Mouse (Mus musculus) small intestine, adult 2 months (tissue): Measurements from ENCODE around the gene Fshr.

Source experiments
- CTCF ChIP-seq: fragments of 200-500 bp; IDR thresholded peaks from 2 replicates; pipeline ENCODE4 v1.5.1; 2012; ENCODE audit warnings: low read depth, mild to moderate bottlenecking, control low read depth, inconsistent platforms, low read length, moderate library complexity, mixed read lengths; ENCODE audit not compliant: insufficient replicate concordance, insufficient read length; ENCODE audit errors: extremely low read depth
- POLR2A ChIP-seq: fragments of 200-500 bp; IDR thresholded peaks from 2 replicates; pipeline ENCODE4 v1.6.1; 2012; ENCODE audit warnings: low read depth, mild to moderate bottlenecking, control low read depth, inconsistent platforms, low read length, moderate library complexity

DNA sequence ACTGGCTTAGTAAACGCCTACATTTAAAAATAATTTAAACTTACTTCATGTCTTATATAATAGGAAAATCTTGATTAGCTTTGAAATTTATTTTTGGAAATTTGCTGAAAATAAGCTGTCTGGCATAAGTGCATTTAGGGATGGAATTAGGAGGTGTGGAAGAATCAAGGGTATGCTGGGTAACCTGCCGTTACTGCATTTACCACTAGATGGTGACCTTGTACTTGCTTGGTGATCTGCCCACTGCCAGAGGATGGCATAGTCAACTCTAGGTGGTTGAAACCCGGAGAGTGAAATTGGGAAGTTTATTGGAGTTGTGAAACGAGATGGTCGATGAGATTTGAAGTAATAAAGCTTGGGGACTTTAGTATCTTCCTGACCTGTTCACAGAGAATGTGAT, 246.5 kb downstream of the Fshr start:
- TF ChIP-seq CTCF (no peak), POLR2A (no peak)
